Mouse (Mus musculus): ENCODE measurements around the gene Kif3c.
"Not testable (repeated sequence)": the region's sequence is repeated elsewhere in the genome, so short reads cannot be mapped to it uniquely, and the experiment has no call there.

Kif3c gene

DNA sequence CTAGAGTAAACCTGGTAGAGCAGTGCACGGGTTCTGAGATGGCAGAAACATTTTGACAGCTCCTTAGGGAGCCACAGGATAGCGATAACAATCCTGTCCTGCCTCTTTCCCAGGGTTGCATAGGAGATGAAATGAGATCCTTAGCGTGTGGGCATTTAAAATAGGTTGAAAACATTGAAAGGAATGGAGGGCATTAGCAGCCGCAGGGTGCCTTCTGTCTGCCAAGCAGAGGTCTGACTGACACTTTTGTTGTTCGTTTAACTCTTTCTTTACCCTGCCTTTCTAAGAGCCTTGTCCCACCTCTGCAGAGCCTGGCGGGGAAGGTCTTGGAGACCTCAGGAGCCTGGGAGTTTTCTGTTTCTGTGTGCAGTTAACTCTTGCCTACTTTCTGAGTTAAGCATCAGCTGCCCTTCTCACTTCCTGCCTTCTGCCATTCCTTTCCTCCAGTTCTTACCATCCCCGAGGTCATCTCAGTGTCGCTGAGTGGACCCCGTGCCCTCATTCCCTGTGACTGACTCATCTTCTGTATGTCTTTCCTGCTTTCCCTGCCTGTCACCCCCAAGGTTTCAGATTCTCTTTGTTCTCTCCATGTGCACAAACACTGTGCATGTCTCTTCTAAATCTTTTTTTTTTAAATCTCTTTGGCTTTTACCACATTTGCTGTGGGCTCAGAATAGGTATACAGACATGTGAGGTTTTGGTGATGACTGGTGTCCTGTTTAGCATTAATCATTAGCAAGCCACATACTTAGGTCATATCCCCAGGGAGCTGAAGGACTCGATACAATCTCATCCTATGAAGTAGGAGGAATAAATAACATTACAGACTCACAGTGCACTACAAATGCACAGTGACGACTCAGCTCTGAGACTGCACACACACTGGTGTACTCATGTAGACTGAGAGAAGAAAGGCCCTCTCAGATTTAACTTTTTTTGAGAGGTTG is 6.3 kb downstream of the Kif3c start:
- DNase-seq, result no peak

DNA sequence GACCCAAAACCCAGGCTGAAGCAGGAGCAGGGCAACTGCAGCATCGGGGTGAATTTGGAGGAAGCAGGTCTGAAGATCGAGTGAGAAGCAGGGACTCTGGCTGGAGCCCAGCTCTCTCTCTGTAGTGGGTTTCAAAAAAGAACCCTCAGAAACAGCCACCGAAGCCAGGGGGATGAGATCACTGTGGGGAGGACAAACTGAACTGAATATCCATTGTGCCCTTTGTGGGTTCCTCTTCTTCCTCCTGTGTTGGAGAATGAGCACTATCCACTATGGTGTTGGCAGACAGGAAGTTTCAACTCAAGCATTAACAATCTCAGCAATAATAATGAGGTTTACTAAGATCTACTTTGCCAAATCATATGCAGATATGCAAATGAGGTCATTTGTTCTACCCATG is 7.1 kb downstream of the Kif3c start:
- peak; percentile 45 for DNase-seq

GRCm38 (mm10) chr12:3373566-3373965 is 8.6 kb downstream of the Kif3c start:
- no peak for DNase-seq

GRCm38 (mm10) chr12:3374552-3374951 is 9.6 kb downstream of the Kif3c start:
- DNase-seq, result no peak

DNA sequence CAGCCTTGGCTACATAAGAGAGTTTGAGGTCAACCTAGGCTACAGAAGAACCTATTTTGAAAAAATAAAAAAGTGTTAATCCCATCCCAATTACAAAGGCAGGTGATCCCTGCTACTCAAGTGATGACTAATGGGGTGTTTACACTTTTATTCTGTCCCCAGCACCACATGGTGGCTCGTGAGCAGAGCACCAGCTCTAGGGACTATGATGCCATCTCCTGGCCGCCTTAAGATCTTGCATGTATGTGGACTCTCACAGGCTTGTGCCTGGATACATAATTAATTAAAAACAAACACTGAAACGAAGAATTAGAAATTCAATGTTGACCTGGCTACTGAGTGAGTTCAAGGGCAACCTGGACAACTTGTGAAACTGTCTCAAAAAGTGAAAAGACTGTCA is 12.3 kb downstream of the Kif3c start:
- no peak for DNase-seq

GRCm38 (mm10) chr12:3377755-3378154 is 12.8 kb downstream of the Kif3c start:
- no peak for DNase-seq

DNA sequence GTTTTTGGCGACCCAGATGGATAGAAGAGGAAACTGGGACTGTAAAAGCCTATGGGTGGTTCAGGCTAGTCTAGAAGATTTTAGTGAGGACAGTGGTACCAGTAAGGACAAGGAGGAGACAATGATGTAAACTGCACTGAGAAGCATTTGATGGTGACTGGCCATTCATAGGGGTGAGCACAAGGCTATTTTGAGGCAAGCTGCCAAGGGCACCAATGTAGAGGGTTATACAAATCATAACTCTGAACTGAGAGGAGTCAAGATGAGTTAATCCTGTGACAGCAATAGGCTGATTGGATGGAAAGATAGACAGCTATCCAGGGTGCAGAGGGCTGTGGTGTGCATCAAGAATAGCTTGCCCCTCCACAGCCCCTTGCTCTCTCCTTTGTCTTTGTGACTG is 19.9 kb downstream of the Kif3c start:
- DNase-seq, result no peak

DNA sequence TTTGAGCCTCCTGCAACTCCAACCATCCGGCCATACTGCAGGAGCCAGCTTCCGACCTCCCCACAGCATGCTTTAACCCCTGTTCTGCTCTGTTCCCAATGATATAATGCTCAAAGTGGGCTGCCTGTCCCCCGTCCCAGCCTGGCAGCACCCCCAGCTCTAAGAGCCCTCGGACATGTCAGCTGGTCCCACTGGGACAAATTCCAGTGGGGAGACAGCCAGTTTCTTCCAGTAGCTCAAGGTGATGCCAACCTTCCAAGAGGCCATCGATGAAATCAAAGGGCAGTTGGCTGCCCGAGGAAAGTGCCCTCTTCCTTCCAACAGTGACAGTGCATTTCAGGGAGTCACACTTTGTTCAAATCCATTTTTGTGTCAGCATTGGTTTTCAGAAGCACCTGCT is 20.3 kb downstream of the Kif3c start:
- no peak for DNase-seq

DNA sequence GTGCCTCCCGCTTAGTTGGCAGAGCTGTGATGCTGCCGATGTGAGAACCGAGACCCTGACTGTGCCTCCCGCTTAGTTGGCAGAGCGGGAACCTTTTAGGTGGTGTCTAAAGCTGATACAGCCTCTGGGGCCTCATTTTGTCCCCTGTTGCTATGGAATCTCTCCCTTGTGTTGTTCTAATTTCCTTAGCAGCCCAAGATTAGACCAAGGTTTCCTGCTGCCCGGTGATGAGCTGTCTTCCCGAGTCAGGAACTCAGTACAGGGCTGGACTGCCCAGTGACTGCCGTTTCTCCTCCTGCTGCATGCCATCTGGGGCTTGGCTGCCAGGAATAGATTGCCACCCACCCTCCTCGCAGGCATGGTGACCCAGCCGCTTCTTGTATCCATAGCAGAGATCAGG is 21.0 kb downstream of the Kif3c start:
- peak; percentile 55 for DNase-seq

DNA sequence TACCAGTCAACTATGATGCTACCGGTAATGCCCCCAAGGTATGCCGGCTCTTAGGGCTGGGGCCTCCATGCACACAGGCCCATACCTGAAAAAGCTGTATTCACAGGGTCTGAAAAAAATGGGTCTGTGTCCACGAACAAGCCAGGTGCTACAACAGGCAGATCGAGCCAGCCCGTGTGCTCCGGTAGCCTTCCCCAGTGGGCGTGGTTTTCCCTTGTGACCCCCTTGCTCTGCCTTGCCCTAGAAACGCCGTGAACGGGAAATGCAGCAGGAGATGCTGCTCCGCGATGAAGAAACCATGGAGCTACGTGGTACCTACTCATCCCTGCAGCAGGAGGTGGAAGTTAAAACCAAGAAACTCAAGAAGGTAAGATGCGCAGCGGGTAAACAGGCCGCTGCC is 23.0 kb downstream of the Kif3c start:
- DNase-seq, result no peak

DNA sequence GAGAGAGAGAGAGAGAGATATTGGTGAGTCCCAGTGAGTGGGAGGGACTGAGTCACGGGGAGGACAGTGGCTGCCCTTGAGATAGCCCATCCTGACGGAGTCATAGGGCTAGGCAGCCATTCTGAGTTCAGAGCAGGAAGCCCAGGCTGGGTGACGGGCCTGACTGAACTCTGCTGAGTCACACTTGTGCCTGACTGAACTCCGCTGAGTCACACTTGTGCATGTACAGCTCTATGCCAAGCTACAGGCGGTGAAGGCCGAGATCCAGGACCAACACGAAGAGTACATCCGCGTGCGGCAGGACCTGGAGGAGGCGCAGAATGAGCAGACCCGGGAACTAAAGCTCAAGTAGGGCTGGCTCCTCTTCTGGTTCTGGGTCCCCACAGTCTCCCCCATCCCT is 24.5 kb downstream of the Kif3c start:
- peak; percentile 64 for DNase-seq

DNA sequence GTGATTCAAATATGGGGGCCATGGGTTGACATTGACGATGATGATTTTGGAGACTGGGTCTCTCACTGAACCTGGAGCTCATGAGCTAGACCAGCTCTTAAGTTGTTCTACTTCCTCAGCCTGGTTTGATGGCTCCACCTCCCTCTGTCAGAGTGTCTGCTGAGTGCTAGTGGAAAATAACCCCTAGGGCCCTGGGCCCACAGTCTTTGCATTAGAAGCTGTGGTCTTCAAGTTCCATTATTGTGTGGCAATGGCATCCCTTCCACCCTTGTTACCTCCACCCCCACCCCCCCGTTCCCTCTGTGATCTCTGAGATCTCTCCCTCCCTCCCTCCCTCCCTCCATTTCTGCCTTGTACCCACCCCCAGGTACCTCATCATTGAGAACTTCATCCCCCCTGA is 25.1 kb downstream of the Kif3c start:
- DNase-seq, result no peak

DNA sequence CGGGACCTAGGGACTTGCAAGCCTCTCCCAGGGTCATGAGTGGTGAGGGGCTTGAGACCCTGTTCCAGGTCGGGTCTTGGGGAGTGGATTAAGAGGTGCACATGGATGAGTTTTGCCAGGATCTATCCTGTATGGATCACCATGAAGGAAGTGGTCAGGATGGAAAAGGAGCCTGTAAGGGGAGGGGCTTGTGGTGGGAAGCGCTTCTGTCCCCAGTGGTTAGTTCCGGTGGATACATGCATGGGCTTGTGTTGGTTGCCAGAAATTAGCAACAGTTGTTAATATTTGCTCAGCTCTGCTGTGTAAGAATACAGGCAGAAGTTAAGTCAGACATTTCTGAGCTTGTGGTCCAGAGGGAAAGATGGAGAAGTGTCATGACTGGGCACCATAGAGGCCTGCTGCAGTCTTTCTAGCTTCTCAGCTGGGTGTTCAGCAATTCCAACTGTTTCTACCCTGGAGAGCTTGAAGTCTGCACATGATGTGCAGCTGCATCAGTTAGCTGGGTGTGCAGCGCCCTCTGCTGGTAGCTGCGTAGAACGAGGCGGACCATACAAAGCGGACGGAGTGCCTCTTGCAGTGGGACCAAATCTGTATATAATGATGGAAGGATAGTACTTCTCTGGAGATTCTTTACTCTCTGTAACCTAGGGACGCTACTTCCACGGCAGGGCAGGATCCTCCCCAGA is 25.8 kb downstream of the Kif3c start:
- DNase-seq, result peak; percentile 78

GRCm38 (mm10) chr12:3391276-3391675 is 26.3 kb downstream of the Kif3c start:
- no peak for DNase-seq

- no peak for DNase-seq
Measured at GRCm38 (mm10) chr12:3393140-3393539, 28.2 kb downstream of the Kif3c start.

GRCm38 (mm10) chr12:3396931-3397330 is 32.0 kb downstream of the Kif3c start:
- no peak for DNase-seq

GRCm38 (mm10) chr12:3405662-3406061 is 40.7 kb downstream of the Kif3c start:
- not testable (repeated sequence) for DNase-seq

- DNase-seq, result no peak
Measured at GRCm38 (mm10) chr12:3406585-3406984, 41.7 kb downstream of the Kif3c start.

- no peak for DNase-seq
Measured at GRCm38 (mm10) chr12:3414956-3415355, 50.0 kb downstream of the Kif3c start.

- no peak for DNase-seq
Measured at GRCm38 (mm10) chr12:3418761-3419160, 53.8 kb downstream of the Kif3c start.

- no peak for DNase-seq
Measured at GRCm38 (mm10) chr12:3420519-3420918, 55.6 kb downstream of the Kif3c start.

- DNase-seq, result no peak
Measured at GRCm38 (mm10) chr12:3422786-3423185, 57.9 kb downstream of the Kif3c start.

GRCm38 (mm10) chr12:3424179-3424578 is 59.2 kb downstream of the Kif3c start:
- no peak for DNase-seq

Measured in right cerebral cortex, adult 18-20 months (tissue).